Mouse (Mus musculus) urinary bladder, postnatal 14 days (tissue): ENCODE results near the gene Glg1.
"Not testable (repeated sequence)": the region's sequence is repeated elsewhere in the genome, so short reads cannot be mapped to it uniquely, and the experiment has no call there.

Experiments
- DNase-seq: peaks from one replicate; pipeline ENCODE4 v3.0.0; 2021; ENCODE audit warnings: low spot score

The Glg1 gene

DNA sequence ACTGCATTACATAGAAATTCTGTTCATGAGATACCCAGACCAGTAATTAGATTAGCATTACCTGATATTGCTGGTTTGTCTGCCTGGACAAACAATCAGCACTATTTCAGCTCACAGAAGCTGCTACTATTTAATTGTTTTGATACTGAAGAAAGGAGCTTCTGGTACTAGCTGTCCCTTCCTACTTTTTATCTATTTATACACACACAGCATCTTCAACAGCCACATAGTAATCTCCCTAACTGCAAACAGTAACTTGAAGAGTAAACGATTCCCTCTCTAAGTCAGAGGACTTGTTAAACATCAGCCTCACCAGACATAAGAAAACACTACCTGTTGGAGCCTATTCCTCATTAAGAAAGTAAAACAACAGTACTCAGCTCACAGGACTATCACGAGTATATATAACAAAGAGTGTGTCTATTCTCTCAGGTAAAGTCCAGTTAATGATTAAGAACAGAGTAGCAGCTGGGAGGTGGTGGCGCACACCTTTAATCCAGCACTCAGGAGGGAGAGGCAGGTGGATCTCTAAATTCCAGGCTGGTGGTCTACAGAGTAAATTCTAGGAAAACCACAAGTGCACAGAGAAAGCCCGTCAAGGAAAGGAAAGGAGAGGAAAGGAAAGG, 6.4 kb downstream of the Glg1 start:
- DNase-seq, result no peak

DNA sequence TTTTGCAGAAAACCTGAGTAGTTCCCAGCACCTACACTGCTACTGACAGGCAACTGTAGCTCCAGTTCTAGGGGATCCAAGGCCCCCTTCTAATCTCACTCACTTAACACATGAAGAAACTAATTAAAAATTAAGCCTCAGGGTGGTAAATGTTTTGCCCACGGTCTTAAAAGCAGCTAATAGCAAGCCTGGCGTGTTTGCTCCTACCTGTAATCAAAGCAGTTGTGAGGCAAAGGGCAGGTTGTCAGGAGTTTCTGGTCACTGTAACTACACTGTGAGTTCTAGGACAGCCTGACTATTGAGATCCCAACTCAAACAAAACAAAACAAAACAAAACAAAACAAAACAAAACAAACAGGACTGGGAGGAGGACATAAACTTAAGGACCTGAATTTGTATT, 8.9 kb downstream of the Glg1 start:
- DNase-seq, result no peak

GRCm38 (mm10) chr8:111248136-111248535, 10.9 kb downstream of the Glg1 start:
- no peak for DNase-seq

DNA sequence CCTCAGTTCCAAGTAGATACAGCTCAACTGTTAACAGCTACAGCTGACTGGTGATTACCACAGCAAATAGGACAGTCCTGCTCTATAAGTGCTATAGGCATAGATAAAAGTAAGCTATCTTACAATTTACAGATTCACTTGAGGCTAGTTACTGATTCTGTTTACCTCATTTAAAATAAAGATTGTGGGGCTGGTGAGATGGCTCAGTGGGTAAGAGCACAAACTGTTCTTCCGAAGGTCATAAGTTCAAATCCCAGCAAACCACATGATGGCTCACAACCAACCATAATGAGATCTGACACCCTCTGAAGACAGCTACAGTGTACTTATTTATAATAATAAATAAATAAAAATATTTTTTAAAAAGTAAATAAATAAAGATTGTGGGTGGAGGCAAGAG, 12.2 kb downstream of the Glg1 start:
- not testable (repeated sequence) for DNase-seq

GRCm38 (mm10) chr8:111246287-111246830, 12.7 kb downstream of the Glg1 start:
- DNase-seq, result no peak

DNA sequence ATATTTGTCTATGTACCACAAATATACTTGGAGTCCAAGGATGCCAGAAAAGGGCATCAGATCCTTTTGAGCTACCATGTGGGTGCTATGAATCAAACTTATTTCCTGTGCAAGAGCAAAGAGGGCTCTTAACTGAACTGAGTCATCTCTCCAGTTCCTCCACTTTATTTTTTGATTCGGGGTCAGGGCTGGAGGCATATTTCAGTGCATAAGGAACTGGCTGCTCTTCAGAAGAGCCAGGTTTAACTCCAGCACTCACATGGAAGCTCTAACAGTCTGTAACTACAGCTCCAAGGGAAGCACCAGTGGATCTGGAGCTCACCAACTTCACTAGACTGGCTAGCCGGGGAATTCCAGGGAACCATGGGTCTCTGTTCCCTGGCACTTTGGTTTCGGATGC, 21.7 kb downstream of the Glg1 start:
- no peak for DNase-seq

DNA sequence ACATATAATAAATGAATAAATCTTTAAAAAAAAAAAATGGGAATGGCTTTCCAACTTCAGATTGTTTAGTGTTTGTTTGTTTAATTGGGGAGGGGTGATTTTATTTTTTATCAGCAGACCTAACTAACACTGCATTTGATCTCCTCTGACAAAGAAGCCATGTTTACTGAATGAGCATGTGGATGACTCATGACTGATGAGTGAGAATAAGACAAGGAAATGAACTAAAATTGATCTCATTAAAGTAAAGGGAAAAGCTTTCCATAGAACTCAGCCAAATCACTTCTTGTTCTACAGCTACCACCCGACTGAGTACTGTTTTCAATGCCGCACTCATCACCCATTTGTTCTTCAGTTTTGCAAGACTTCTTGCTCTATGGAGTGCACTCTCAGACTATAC, 25.3 kb downstream of the Glg1 start:
- DNase-seq, result no peak

GRCm38 (mm10) chr8:111224153-111224552, 34.9 kb downstream of the Glg1 start:
- no peak for DNase-seq

GRCm38 (mm10) chr8:111218107-111218506, 40.9 kb downstream of the Glg1 start:
- no peak for DNase-seq

DNA sequence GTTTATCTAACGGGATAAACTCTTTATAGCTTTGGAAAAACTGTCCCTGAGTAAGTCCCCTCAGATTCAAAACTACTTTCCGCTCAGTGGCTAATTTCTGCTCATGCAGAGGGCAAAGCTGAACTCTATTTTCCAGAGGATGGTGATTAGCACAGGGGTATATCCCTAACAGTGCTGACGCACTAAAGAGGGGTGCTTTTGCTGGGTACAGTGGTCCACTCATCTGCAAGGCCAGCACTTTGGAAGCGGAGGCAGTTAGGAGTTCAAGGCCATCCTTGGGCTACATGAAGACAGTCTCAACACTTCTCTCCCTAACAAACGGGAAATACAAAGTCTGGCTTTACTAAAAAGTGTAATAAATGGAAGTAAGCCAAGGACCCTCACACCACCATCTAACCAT, 45.6 kb downstream of the Glg1 start:
- DNase-seq, result no peak

- no peak for DNase-seq
Measured at GRCm38 (mm10) chr8:111211180-111211579, 47.8 kb downstream of the Glg1 start.

DNA sequence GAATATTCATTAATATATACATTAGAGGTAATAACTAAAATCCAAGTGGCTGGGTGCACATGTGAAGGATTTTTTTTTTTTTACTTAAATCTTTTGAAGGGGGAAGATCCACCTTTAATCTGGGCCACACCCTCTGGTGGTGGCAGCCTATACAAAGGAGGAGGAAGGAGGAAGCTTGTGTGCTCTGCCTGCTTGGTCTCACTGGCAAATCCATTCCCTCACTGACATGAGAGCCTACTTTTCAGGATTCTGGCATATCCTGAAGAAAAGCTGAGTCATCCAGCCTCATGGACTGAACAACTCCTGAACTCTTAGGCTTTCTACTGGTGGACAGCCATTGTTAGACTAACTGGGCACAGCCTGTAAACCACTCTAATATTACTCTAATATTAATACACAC, 49.1 kb downstream of the Glg1 start:
- no peak for DNase-seq

DNA sequence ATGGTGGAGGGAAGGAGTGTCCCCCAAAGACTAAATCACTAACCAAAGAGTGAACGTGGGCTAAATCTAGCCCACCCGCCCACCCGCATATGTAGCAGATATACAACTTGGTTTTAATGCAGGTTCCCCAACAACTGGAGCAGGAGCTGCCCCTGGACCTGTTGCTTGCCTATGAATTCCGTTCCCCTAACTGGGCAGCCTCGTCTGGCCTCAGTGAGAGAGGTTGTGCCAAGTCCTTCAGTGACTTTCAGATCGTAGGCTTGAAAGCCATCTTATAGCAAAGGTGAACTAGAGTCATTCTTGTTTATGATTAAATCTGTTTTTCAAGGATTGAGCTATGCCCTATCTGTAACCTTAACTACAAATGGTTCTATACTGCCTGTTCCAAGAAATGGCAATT, 52.7 kb downstream of the Glg1 start:
- no peak for DNase-seq

- DNase-seq, result no peak
Measured at GRCm38 (mm10) chr8:111205033-111205432, 54.0 kb downstream of the Glg1 start.

DNA sequence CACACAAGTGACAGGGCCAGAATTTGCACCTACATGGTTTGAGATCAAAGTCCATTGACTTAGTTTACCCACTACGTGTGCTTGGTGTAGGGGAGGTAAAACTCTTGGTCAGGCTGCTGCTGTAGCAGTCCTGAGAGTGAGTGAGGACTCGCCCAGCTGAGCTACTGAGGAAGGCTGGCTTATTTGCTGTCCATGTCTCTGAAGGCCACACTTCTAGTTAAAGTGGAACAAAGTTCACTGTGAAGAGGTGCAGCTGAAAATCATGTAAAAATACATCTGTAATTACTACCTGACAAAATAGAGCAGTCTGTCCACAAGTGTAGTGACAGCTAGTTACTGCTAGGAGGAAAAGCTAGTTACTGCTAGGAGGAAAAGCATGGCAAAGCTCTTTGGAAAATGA, 55.7 kb downstream of the Glg1 start:
- DNase-seq, result no peak

- DNase-seq, result no peak
Measured at GRCm38 (mm10) chr8:111197966-111198365, 61.0 kb downstream of the Glg1 start.

- no peak for DNase-seq
Measured at GRCm38 (mm10) chr8:111196181-111196580, 62.8 kb downstream of the Glg1 start.

DNA sequence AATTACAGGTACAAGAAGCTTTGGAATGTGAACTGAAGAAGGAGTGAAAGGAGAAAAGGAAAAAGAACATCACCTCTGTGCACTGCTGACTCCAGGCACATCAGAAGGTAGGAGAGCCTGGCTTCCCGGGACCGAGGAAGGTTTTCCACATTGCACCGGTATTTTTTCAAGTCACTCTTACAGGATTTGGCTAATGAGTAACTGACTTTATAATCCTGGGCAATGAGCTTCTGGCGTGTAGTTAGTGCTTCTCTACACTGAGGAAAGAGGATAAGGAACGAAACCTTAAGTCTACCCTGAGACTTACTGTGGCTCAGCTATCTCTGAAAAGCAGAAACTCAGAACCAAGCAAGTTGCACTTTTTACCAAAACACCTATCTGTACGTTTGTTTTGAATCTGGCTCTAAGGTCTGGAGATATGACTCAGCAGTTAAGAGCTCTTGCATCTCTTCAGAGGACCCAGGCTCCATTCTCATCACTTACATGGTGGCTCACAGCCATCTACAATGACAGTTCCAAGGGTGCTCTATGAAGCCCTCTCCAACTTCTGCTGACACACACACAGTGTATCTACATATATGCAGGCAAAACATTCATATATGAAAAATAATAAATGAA, 70.3 kb downstream of the Glg1 start:
- DNase-seq, result no peak

DNA sequence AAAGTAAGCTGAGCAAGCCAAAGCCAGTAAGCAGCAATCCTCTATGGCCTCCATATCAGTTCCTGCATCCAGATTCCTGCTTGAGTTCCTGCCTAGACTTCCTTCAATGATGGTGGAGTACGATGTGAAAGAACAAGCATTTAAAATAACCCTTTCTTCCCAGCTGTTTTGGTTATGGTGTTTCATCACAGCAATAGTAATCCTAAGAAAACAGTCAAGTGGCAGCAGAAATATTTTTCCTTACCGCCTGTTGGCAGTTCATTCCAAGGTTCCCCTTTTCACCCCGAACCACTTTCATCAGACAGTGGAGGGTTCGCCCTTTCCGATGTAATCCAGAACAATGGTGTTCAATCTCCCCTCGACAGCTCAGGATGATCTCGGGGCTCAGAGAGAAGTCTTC, 71.5 kb downstream of the Glg1 start:
- DNase-seq, result no peak

DNA sequence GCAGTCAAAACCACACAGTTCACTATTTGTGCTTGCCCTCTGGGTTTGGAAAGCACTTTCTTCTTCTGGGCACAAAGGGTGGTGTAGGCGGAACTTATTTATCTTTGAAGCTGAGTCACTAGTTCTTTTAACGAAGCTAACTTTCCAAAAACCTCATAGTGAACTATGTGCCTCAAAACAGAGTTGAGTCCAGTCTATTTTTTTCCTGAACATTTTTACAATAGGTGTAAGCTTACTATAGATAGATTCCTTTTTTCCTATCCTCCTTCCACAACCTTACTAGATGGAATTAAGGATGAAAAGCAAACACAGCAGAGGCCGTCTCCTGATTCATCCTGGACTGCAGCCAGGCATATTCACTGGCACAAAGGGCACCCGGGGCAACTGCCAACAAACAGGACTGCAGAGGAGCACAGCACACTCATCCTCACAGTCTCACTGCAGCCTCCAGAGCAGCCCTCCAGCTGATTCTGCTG, 73.5 kb downstream of the Glg1 start:
- peak; percentile 69 for DNase-seq

DNA sequence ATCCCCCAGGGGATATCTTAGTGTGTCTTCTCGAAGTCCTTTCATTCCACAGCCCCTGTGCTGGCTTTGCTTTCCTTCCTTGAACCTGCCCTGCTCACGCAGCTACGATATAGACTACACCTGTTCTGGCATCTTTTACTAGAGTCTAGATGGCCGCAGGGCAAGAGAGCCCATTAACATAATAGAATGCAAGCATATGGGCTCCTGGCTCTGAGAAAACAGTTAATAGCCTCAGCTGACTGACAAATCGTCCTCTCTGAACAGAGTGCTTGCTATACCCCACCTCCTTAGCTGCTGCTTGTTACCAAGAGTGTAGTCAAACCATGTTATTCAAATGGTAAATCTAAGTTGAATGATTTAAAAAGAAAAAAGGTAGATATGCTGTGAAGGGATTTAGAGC, 87.4 kb downstream of the Glg1 start:
- DNase-seq, result no peak

DNA sequence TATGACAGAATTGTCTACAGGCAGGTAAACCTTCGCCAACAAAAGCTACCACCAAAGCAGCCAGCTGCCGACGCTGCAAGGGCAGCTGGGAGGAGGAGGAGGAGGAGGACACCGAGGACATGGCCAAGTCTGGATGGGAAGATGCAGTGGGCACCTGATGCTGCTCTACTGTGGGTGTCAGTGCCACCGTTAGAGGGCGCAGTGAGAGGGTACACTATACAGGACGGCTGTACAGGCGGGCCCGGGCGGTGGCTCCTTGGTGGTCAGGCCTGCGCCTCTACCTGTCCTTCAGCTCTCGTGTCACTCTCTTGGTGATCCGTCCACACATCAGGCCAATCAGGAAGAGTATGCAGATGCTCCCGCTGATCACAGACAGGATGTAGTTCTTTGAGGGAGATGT, 101.4 kb downstream of the Glg1 start:
- DNase-seq, result peak; percentile 70

- no peak for DNase-seq
Measured at GRCm38 (mm10) chr8:111155721-111156436, 103.1 kb downstream of the Glg1 start.
